Mouse (Mus musculus) adrenal gland, adult (tissue): ENCODE results near the gene Fermt3.
A peak's percentile ranks its signal among the peaks of the same experiment; 100 is the strongest.

Source experiments
- DNase-seq, 2 experiments: peaks; one replicate each; pipeline ENCODE4 v3.0.0; 2022 to 2023; ENCODE audit warnings: low spot score in 1 of 2; ENCODE audit not compliant: inconsistent age in 2 of 2

Fermt3 gene

DNA sequence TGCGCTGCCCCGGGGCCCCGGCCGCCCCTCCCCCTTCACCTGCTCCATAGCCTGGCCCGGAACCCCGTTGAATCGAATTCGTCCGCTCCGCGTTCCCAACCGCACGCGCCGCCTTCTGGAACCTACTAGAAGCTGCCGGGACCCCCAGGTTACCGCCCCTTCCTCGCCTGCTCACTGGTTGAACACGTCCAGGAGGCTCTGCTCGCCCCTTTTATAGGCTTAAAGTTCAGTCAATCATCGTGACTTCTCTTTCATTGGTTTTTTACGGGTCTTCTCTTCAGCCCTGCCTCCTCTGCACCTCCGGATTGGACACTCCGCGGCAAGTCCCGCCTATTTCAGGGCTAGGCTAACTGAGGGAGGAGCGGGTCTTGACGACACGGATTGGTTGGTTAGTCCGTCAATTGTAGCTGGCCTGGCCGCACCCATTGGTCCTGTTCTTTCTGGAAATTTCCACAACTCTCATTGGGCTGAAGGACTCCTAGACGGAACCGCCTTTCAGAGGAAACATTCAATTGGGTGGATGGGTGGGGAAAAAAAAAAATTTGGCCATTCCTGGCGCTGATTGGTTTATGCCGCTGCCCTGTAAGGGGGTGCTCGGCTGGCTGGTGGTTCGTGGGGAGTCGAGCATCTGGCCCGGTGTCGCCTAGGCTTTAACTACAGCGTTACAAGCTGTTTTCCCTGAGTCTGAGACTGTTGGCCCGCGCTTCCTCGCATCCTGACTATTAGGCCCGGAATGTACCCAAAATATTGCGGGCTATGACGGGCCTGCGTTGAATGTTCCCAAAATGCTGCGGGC is 20.8 kb upstream of the Fermt3 start, which contains the start of gene Stip1:
Gene Stip1, minus strand, starts transcription at position 127 of the 796 bp plus-strand sequence.
- peak; percentile 100 for DNase-seq

DNA sequence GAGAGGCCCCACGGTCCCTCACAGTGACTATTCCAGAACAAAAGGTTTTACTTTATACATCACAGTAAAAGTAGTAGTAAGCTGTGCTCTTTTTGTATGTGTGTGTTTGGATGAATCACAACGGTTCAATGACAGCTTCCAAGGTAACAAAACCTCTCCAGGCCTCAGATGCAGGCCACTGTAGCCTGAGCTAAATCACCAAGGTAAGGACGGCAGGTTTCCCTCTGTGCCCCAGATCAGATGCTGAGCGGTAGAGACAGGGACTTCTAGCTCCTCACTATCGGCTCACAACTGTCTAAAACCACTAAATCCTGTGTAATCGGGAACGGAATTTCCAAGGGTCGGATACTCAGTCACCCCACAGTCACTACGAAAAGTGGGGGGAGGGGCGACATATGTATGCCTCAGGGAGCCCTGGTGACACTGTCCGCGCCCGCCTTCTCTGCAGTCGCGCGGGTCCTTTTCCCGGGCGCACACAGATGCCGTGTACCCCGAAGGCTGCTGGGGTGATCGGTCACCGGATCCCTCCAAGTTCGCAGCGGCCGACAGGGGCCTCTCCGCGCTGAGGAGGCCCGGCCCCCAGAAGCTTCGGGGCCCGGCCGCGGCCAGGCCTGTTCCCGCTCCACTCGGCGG is 19.9 kb upstream of the Fermt3 start:
- peak; percentile 75 to 89 for DNase-seq

DNA sequence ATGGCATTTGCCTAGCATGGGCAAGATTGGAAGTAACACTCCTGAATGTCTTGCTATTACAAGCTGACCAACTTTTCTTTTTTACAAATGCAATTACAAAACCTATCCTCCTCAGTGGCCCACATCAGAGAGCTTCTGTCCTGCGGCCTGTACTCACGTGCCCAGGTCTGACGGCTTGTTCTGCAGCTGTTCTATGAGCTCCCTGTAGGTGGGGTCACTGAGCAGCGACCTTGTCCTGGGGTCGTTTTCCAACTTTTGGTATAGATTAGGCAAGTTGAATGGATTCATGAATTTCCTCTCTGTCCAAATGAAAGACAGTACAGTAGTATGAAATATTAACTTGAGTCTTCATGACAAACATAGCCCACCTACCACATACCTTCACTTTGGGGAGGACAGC is 14.7 kb upstream of the Fermt3 start:
- DNase-seq: no peak

DNA sequence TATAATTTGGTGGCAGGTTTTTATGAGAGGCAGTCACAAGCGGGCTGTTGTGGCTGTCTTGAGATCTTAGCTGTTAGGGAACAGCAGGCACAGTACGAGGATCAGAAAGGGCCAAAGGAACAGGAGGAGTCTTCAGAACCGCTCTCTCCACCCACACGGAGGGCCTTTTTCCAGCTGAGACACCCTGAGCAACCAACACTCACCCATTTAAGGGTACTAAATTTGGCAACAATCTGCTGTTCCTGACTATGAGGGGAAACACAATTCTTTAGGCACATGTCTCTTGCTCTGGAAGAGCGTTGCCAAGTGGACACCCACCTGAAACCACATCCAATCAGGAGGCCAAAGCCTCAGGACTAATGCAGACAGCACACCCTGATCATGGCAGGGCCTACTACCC is 10.3 kb upstream of the Fermt3 start:
- no peak for DNase-seq

DNA sequence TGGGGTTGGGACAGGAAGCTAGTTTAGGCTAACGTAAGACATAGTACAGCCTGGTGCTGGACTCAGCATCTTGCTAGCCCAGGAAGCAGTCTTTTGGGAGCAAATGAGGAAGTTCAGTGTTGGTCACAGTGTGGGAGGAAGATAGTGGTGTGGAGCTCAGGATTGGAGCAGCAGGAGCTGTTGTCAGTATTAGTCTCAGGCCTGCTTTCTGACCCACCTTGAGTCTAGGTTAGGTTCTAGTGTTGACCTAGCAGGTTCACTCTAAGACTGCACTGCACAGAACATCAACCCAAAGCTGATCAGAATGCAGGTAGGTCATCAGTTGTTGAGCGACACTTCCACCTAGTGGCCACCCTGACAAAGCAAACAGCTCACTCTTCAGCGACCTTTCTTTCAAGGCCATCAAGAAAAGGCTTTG is 964 bp upstream of the Fermt3 start:
- DNase-seq: peak; percentile 80 to 90

DNA sequence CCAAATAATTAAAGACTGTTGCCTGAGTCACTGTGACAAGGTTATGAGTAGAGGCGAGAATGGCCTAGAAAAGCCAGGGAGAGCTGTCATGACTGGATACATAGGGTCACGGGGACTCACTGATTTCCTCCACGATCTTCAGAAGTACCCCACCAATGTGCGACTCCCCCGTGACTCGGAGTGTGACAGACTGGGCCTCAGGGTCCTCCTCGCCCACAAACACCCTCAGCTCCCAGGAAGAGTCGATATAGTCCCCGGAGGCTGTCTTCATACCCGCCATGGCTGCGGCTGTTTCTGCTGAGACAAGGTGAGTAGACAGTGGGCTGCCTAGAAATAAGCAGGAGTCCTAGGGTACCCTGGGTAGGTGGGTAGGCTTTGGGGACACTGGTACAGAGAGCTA is 723 bp downstream of the Fermt3 start:
- peak in 1 of 2 experiments; percentile 56 for DNase-seq

DNA sequence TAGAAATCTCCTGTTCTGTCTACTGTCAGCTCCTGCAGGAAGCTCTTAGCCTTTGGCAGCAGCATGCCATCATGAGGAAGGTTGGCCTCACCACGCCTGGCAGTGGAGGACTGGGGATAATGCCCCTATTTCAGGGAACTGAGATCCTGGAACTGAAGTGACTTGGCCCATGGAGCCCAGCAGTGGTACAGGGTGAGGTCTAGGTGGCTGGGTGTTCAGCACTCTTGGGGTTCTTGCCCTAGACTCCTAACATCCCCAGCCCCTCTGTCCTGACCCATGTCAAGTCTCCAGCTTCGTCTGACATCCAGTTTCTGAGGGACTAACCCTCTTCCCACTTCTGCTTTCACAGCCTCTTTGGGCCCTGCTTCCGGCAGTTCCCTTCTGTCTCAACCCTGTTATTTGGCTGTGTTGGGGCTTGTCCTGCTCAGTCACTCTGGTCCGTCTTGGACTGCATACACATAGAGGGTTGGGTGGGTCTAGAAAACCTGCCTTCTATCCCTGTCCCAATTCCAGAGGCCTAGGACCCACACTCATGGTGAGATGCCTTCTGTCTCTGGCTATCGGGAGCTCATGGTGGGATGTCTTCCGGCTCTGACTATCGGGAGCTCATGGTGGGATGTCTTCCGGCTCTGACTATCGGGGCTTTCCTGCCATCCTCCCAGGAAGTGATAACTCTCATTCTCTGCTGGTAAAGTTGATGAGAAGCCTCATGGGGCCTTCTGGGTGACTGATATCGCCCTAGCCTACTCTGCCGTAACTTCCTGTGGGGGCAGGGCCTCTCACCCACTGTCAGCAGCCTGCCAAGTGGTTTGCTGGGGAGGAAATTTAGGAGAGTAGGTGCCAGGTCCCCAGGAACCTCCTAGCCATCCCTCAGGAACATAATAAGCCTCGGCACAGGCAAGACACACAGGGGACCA is 1.5 kb downstream of the Fermt3 start:
- DNase-seq: peak in 1 of 2 experiments; percentile 50

DNA sequence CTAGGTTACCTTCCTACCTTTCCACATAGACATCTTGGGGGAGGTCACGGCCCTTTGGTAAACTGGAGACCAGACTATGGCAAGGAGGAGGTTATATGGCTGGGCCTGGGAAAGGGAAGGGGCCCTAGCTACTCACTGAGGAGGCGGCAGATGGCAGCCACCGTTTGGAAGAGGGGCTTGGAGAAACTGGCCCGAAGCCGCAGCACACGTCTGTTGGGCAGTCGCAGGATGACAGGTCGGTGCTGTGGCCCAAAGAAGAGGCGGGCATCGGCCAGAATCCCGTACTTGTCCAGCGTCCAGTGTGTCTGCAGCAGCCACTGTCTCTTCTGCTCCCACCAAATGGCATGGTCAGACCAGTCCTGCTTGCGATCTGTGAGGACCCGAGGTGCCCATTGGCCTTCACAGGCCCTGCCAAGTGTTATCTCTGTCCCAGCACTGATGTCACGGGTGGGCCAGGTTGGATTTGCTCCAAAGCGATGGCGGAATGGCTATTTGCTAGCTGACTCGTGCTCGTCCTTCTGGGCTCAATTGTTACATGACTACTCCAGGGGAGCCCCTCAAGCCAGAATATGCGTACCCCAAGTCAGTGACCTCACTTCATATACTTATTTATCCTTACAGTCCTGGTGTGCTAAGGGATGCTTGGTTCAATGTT is 4.7 kb downstream of the Fermt3 start:
- DNase-seq: no peak

DNA sequence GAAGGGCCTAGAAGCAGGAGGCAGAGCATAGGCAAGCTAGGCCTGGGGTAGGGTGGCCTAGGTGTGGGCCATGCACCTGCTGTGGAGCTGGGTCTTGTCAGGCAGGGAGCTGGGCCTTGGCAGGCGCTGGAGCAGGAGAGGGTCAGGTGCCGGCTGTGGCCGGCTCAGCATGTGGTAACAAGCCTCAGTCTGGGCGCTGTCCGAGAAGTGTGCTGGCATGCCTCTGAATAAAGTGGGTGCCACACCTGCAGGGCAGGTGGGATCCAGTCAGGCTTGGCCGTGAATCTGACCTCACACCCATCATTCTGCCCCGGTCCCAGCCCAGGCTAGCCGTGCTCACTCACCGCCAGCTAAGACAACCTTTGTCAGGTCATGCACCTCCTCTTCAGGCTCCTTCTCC is 5.3 kb downstream of the Fermt3 start:
- DNase-seq: no peak

DNA sequence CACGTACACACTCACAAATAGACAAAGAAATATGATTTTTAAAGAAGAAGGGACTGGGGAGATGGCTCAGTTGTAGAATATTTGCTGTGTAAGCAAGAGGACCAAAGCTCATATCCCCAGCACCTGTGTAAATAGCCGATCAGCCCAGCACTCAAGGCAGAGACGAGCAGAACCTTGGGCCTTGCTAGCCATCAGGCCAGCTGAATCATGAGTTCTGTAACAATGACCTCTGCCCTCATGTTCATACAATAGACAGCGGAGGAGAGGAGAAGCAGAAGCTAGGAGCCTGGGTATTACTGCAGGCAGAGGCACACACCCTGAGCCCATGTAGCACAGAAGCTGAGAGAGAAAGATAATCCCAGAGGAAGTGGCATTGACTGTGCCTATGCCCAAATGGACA is 6.8 kb downstream of the Fermt3 start:
- no peak for DNase-seq

DNA sequence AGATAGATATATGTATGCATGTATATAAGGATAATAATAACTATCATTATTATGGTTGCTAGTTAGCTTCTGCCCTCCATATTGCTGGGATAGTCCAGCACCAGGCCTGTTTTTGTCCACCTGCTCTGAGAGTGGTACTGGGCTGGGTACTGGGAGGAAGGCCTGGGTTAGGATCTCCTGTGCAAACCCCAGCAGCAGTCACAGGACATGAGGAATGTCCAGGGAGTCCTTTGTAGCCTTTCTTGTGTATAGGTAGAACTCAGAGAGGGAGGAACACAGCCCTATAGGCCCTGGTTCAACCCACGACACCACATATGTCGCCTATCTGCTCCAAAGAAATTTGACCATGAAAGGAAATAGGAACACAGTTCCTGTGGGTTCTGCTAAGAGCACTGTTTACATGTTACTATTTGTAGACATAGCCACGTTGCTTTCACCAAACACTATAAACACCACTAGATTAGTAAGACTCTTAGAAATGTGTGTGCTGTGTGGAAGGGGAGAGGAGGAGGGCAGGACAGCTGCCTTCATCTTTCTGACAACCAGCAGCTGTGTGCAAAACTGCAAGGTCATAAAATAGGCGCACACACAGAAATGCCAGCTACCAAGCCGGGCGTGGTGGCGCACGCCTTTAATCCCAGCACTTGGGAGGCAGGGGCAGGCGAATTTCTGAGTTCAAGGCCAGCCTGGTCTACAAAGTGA is 12.2 kb downstream of the Fermt3 start:
- DNase-seq: peak in 1 of 2 experiments; percentile 41

DNA sequence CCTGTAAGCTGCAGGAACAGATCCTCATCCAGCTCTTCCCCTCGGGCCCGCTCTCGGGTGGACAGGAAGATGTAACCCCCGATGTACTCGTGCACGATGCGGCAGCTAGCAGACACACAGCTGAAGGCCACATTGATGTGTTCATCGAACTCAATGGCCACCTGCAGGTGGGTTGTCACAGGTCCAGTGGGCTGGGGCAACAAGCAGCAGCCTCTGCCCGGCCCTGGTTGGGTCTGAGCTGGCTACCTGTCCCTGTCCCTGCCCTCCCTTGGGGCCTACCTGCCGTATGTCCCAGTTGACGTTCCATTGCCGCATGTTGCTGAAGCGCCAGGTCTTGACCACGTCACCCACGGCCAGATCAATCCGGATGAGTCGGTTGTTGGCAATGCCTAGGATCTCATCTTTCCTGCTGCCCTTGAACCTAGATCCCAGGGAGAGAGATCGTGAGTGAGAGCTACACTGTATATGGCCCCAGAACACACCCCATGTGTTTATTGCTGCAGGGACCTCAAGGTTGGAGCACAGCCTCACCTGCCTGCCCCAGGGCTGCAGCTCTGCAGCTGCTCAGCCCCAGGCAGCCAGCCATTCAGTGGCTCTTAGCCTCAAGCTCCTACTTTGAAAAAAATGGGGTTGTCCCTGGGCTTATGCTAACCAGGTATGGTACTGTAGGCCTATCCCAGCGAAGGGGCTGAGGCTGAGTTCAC is 19.8 kb downstream of the Fermt3 start:
- DNase-seq: peak in 1 of 2 experiments; percentile 39

DNA sequence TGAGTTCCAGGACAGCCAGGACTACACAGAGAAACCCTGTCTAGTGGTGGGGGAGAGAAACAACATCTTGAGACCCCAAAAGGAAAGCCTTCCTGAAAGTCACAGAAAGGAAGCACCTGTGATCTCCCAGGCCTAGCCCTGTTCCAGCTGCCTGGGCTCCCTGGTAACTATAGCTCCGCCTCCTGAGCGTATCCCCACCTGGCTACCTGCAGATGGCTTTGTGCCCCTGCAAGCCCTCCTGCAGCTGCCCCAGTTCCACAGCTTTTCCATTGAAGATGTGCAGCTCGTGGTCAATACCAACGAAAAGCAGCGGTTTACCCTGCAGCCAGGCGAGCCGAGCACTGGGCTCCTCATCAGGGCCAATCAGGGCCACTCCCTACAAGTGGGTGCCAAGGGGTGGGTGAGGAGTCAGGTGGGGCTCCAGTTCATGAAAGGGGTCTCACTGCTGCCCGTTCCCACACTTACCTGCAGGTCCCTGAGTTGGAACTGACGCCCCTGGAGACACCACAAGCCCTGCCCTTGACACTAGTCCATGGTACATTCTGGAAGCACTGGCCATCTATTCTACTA is 21.5 kb downstream of the Fermt3 start:
- peak in 1 of 2 experiments; percentile 39 for DNase-seq

DNA sequence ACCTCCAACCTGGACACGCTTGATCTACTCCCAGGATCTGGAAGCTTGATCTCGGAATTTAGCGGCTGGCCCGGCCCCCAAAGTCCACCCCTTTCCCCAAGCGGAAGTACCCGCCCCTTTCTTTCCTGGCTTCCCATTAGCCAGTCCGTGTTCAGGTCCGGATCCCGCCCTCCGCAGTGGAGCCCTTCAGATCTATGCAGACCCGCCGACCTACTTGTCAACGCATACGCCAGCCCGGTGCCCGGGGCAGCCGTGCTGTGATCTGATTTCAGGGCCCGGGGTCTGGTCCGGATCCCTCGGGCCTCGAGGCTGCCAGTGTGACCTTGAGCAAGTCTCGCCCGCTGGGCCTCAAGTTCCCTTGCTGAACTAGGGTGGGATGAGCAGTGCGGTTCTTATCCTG is 23.3 kb downstream of the Fermt3 start, which contains the start of the genes Nudt22 and Trpt1:
Gene Nudt22, minus strand, starts transcription at position 112 of the 400 bp plus-strand sequence.
Gene Trpt1, plus strand, starts transcription at position 126 of the 400 bp plus-strand sequence.
- peak; percentile 92 to 97 for DNase-seq

DNA sequence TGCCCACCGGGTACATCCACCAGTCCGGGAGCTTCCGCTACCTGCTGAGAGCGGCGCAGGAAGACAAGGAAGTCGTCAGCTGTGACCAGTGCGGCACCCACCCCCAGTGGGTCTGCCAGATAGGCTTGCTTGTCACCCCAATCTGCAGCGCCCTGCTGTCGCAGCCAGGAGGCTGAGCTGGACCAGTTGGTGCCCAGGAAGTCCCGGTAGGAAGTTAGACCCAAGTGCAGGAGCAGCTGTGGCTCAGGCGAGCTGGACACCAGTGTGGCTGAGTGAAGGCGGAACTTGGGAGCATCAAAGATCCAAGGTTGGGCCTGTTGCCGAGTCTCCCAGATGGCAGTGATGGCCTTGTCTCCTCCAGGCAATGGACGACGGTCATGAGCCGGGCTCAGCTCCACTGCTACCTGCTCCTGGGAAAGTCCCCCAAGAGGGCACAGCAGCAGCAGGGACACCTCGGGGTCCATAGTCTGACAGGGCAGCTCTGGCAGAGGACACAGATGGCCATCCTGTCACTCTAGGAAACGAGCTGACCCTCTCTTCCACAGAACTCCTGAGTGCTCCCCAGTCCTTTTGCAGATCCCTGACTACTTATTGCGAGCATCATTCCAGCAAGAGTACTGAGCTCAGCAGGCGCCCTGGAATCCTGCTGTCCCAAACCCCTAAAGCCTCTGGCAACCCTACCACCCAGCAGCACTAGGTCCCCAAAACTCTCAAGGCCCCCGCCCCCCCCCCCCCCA is 23.8 kb downstream of the Fermt3 start:
- DNase-seq: peak; percentile 49 to 80

DNA sequence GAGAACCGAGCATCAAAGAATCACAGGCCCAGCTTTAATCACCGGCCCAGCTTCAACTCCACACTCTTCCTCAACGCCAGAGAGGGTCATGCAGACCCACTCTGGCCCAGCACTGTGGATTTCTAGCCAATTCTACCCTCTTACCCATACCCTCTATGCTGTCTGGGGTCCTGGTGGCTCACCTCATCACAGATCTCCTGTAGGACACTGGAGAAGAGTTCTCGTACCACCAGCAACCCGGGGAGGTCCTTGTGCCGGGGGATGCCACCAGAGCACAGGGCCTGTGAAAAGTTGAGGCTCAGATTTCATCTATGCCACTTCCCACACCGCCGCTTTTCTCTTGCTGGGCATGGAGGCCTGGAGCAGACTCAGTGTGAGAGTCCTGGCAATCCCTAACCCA is 24.8 kb downstream of the Fermt3 start:
- DNase-seq: peak in 1 of 2 experiments; percentile 35

DNA sequence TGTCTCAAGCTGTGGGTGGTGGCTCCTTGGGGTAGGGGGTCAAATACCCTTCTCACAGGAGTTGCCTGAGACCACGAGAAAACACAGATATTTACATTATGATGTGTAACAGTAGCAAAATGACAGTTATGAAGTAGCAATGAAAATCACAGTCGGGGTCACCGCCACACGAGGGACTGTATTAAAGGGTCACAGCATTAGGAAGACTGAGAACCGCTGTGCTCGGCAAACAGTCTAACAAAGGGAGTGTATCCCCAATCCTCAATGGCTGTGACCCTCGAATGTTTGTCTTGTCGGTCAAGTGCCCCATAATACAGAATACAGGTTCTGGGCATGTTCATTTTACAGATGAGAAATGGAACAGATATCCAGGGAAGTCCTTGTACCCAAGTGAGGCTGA is 25.3 kb downstream of the Fermt3 start:
- peak in 1 of 2 experiments; percentile 40 for DNase-seq

DNA sequence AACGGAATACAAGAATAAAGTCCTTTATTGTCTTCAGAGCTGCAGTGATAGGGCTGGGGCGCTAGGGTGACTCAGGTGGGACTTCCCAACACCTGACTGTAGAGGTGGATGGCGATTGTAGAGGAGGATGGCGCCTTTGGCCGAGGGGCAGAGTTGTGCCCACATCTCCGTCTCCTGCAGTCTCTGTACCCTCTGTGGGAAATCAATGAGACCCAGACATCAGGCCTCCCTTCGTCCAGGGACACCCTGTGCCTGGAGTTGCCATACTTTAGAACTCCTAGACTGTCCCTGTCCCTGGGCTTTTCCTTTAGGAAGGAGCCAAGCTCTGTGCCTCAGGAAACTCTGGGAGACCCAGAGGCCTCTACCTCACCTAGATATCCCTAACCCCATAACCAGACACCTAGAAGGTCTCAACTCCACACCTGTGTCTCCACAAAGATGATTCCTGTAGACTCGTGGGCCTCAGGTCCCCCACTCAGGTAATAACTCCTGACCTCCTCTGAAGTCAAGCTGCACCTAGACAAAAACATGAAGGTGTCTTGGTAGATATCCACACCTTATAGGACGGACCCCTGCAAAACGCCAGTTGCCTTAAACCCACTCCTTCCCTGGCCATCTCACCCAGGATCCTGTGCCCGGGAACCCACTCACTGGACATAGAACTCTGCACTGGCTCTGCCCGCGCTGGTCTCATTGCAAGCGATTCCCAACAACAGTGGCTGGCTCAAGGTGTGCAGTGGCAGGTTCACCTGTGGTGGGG is 26.1 kb downstream of the Fermt3 start:
- peak in 1 of 2 experiments; percentile 29 for DNase-seq
